Mouse (Mus musculus): ENCODE results near the gene Fbxo46.
"Not testable (repeated sequence)": the region's sequence is repeated elsewhere in the genome, so short reads cannot be mapped to it uniquely, and the experiment has no call there.

Fbxo46 gene

DNA sequence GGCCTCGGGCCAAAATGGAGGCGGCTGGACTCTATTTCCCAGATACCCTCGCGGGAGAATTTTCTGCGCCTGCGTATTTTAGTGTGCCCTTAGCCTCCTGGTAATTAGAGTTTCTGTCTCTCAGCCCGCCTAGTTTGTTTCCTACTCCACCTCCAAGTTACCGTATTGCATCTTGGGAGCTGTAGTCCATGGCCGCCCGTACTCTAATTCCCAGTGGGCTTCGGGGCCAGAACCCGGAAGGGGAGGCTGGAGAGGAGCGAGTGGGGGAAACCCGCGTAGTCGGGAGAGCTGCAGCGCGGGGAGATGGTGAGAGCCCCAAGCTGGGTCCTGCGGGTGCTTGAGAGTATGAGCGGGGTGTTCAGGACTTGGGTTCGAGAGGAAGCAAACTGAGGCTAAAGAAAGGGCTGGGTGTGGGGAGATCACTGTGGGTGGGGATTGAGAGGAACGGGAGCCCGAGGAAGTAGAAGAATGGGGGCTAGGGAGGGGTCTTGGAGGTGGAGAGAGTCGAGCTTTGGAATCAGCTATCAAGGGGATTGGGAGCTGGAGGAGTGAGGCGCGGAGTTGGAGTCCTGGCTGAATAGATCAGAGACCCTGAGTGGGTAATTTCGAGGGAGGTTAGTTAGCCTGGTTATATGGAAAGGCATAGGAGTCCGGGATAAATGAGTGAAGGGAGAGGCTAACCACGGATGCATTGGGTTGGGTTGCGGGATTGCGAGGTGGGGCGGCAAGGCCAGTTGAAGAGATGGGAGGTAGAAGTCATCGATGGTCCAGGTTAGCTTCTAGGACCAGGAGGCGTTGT lies at the start of gene Fbxo46:
TSS of gene Fbxo46 (plus strand) at position 229 of the 799 bp plus-strand sequence.
- peak; percentile 93 to 97 for DNase-seq

DNA sequence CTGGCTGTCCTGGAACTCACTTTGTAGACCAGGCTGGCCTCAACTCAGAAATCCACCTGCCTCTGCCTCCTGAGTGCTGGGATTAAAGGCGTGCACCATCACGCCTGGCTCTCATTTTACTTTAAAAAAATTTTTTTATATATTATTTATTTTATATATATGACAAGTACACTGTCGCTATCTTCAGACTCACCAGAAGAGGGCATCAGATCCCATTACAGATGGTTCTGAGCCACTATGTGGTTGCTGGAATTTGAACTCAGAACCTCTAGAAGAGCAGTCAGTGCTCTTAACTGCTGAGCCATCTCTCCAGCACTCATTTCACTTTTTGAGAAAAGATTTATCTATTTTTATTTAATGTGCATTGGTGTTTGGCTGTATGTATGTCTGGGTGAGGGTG lies 48.6 kb upstream of the Fbxo46 start:
- not testable (repeated sequence) for DNase-seq

DNA sequence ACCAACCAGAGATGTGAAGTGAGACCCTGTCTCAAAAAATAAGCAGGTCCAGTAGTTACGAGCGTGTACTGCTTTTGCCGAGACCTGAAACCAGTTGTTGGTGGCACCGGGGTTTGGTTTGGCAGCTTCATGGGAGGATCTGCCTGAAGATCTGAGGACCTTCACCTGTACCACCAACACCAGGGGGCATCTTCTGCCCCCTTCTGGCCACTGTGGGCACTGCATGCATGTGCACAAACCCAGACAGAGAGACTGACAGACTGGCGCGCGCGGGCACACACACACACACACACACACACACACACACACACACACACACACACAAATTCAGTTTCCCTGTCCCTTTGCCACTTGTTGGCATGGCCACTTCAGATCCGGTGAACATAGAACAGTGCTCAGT lies 46.2 kb upstream of the Fbxo46 start:
- peak; percentile 43 to 79 for DNase-seq

DNA sequence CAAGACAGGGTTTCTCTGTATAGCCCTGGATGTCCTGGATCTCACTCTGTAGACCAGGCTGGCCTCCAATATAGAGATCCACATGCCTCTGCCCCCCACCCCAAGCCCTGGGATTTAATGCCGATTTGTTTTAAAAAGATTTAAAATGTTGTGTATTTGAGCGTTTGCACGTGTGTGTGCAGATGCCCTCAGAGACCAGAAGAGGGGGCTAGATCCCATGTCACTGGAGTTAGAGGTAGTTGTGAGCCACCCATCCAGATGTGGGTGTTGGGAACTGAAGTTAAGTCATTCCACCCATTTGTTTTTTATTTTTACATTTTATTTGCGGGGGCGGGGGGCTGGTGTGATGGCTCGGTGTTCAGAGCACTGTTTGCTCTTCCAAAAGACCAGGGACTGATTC lies 45.2 kb upstream of the Fbxo46 start:
- DNase-seq: no peak

DNA sequence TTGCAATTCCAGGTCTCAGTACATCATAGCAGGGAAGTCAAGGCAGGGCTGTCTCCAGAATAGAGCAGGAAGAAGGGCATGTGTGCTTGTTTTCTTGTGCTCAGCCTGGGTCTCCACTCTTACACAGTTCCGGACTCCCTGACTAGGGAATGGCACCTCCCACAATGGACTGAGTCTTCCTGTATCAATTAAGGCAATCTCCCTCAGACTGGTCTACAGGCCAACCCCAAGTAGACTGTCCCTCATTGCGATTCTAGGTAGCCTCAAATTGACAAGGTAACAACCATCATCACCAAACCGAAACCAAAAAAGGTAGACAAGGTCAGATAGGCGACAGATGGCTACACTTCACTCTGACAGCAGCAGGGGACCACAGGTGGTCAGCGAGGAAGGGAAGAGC lies 44.4 kb upstream of the Fbxo46 start:
- DNase-seq: no peak

DNA sequence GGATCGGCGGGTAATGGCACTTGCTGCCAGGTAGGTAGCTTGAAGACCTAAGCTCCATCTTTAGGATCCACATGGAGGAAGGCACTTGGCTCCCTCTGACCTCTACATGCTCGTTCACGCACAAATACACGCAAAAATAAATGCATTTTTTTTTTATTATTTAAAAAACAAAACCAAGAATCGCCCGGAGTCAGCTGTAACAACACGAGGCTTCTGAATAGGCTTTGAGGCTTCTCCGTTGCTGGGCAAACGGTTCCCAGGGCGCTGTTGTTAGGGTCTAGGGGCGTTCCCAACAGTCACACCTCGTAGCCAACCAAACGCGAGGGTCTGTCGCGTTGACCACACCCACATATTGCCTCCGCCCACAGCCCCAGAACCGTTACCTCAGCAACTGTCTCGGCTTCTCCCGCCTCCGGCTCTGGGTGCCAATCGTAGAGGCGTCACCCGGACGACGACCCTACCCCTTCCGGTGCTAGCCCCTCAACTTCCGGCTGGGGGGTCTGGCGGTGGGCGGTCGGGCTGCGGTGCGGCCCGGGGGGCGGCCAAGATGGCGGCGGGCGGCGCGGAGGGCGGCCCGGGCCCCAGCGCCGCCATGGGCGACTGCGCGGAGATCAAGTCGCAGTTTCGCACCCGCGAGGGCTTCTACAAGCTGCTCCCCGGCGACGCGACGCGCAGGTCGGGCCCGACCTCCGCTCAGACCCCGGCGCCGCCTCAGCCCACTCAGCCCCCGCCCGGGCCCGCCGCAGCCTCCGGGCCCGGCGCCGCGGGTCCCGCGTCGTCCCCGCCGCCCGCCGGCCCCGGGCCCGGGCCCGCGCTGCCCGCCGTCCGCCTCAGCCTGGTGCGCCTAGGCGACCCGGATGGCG lies 43.7 kb upstream of the Fbxo46 start, which contains the start of gene Dmwd:
TSS of gene Dmwd (plus strand) at position 505 of the 863 bp plus-strand sequence.
- DNase-seq: peak; percentile 96 to 98

DNA sequence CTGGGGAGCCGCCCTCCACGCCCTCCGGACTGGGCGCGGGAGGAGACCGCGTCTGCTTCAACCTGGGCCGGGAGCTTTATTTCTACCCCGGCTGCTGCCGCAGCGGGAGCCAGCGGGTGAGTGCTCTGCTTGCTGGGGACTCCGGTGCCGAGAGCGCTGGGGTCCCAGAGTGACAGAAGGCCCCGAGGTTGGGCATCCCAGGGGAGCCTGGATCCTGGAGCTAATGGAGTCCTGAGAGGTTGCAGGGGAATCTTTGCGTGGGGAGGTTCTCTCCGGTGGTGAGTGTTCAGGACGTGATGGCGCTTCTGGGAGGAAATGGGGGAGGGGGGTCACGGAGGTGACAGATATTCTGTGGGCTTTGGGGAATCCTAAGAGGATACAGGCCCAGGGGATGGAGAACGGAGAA lies 43.1 kb upstream of the Fbxo46 start:
- DNase-seq: no peak

DNA sequence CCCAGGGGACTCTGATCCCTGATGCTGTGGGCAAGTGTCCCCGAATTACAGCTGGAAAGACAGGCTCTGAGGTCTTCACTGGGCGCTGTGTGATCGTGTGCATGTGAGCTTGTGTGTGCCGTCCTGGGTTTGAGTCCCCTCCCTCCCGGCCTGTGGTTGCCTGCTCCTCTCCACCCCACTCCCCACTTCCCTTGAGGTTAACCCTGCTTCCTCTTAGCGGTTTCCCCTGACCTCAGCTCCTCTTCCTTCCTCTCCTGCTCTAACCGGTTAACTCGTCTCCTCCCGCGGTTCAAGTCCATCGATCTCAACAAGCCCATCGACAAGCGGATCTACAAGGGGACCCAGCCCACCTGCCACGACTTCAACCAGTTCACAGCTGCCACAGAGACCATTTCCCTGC lies 41.9 kb upstream of the Fbxo46 start:
- no peak for DNase-seq

DNA sequence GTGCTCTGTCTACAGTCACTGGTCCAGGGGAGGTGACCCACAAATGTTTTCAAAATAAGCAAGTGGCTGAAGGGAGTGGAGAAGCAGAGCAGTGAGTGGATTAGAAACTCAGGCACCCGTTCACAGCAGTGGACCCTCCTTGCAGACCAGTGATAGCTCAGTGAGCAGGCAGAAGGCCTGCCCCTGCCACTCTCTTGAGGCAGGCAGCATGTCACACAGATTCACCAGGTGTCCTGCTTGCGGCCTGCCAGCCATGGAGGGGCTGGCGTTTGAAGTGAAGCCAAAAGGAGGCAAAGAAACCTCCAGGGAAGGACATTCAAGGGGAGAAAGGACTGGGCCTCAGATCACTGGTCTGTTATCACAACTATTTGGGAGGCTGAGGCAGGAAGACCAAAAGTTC lies 40.9 kb upstream of the Fbxo46 start:
- no peak for DNase-seq

DNA sequence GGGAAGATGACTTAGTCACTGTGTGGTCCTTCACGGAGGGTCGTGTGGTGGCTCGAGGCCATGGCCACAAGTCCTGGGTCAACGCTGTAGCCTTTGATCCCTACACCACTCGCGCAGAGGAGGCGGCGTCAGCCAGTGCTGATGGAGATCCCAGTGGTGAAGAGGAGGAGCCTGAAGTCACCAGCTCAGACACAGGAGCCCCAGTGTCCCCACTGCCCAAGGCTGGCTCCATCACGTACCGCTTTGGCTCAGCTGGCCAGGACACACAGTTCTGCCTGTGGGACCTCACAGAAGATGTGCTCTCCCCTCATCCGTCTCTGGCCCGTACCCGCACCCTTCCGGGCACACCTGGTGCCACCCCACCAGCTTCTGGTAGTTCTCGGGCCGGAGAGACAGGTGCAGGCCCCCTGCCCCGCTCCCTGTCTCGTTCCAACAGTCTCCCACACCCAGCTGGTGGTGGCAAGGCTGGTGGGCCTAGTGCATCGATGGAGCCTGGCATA lies 39.2 kb upstream of the Fbxo46 start:
- DNase-seq: no peak

DNA sequence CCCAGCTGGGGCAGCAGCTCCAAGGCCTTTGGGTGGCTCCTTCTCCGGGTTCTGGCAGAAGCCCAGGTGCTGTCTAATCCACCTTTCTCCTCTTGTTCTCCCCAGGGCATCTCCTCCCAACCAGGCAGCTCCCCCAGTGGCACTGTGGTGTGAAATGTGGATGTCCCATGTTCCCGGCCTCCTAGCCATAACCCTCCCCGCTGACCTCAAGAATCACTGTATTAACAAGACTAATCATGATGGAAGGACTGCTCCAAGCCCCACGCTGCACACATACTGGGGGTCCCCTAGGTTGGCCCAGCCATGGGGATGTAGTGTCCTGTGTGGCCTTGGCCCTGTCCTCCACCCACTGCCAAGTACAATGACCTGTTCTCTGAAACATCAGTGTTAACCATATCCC lies 37.5 kb upstream of the Fbxo46 start:
- no peak for DNase-seq

DNA sequence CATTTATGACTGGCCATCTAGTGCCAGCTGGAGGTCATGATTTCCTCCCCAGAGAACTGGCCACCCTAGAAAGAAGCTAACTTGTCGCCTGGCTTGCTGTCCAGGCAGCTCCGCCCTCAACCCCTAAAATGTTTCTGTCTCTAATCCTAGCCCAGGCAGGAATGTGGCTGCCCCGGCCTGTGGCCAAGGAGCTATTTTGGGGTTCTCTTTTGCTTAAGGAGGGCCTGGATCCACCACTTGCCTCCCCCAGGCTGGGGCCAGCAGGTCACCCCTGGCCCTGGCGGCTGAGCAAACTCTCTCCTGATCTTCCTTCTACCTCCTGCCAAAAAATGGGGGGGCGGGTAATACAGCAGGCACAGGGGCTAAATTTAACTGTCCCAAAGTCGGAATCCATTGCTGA lies 36.6 kb upstream of the Fbxo46 start:
- DNase-seq: peak; percentile 27 to 52

DNA sequence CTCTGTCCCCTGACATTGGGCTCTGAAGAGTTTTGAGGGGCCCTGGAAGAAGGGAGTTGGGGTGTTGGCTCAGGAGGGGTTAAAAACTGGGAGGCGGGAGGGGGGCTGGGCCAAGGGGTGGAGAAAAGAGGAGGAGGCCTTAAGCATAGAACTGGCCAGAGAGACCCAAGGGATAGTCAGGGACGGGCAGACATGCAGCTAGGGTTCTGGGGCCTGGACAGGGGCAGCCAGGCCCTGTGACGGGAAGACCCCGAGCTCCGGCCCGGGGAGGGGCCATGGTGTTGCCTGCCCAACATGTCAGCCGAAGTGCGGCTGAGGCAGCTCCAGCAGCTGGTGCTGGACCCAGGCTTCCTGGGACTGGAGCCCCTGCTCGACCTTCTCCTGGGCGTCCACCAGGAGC lies 36.0 kb upstream of the Fbxo46 start, which contains the start of gene Dmpk:
TSS of gene Dmpk (plus strand) at position 149 of the 400 bp plus-strand sequence.
- peak in 1 of 2 experiments; percentile 43 for DNase-seq

DNA sequence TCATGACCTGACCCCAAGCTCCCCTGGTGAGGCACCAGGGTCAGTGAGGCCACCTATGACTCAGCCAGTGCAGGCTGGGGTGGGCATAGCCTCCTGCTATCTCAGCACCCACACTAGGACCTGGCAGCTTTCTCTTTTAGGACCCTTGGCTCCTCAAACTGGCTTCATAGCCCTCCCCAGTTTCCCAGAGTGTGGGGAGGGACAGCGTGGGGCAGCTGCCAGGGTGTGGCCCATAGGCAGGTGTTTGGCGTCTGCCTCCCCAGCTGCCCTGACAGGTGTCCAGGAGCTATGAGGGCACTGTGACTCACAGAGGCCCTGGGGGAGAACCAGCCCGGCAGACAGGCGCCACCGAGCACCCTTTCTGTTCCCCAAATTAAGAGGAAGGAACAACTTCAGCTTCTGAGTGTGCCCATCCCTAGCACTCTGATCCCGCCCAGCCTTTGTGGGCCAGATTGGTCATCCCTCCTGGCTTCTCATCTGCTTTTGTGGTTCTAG lies 35.3 kb upstream of the Fbxo46 start:
- DNase-seq: no peak

DNA sequence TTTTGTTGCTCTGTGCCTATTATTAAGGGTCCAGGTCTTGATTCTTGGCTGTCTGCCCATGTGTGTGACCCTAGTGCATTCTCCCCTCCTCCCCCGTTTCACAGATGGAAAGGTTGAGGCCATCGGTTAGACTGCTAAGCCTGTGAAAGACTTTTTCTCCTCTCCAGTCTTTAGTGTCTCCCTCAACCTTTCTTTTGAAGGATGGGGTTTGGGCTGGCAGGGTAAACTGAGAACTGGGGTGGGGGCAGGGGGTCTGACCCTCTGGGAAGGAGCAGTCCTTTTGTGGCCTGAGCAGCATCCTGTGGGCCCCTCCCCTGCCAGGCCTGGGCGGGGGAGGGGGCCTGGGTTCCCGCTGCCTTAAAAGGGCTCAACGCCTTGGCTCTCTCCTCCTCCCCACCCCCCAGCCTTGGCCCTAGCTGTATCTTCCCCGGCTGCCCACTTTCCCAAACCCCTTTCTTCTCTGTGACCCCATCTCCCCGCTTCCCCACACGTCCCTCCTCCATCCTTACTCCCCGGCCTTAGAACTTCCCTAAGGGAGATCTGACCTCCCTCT lies 34.7 kb upstream of the Fbxo46 start:
- DNase-seq: no peak

DNA sequence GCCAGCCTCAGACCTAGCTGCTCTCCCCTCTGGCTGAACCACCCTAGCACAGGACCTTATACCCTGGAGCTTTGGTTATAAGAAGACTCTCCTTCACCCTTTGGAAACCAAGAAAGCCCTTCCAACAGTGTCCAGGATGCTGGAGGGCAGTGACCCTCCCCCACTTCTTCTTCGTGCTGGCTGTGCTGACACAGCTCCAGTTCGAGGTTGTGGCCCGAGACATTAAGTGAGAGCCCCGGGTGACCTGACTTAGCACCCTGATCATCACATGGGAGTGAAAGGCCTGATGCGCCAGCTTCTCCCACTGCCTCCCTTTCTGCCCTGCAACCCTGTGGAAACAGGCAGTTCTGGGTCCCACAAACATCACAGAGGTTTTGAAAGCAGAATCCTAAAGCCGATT lies 34.2 kb upstream of the Fbxo46 start:
- peak; percentile 37 to 38 for DNase-seq

DNA sequence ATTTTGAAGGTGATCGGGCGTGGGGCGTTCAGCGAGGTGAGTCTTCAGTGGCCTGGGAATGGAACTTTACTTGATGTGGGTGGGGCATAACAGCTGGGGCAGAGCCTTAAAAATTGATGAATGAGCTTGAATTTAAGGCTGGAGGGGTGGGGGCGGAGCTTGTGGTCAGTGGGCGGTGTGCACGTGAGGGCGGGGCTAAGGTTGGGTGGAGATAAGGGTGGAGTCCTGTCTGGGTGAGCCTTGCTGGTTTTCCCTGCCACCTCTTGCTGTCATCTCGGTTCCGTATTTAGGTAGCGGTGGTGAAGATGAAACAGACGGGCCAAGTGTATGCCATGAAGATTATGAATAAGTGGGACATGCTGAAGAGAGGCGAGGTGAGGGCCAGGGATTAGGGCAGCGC lies 33.6 kb upstream of the Fbxo46 start:
- DNase-seq: peak; percentile 54 to 80

DNA sequence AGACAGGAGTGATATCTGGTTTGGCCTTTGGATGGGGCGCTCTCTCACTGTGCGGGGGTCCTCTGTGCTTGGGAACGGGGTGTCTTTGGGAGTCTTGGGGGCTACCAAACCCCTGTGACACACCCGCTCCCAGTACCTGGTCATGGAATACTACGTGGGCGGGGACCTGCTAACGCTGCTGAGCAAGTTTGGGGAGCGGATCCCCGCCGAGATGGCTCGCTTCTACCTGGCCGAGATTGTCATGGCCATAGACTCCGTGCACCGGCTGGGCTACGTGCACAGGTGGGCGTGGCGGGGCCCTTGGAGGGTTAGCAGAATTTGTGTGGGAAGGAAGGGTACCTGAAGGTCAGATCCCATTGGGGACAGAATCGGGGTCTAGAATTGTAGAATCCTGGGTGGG lies 32.9 kb upstream of the Fbxo46 start:
- DNase-seq: no peak

DNA sequence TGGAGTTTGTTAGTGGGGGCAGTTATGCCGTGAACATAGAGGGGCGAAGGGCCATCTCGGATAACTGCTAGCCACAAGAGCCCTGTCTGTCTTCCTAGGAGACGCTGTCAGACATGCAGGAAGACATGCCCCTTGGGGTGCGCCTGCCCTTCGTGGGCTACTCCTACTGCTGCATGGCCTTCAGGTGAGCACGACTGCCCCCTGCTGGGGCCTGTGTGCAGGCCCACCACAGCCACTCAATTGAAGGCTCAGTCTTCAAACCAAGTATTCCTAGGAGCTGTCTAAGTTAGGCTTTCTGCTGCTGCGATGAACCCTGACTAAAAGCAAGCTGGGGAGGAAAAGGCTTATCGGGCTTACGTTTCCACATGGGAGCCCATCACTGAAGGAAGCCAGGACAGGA lies 30.8 kb upstream of the Fbxo46 start:
- peak; percentile 66 to 90 for DNase-seq

DNA sequence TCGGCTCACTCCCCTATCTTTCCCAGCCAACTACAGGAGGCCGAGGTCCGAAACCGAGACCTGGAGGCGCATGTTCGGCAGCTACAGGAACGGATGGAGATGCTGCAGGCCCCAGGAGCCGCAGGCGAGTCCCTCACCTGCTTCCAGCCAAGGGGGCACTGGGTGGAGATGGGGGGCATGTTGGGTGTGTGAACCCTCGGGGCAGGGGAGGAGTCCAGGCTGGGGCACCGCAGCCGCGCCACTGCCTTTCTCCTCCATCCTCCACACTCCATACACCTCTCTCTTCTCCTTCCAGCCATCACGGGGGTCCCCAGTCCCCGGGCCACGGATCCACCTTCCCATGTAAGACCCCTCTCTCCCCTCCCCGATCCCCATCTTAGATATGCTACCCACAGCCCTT lies 27.7 kb upstream of the Fbxo46 start:
- DNase-seq: no peak

DNA sequence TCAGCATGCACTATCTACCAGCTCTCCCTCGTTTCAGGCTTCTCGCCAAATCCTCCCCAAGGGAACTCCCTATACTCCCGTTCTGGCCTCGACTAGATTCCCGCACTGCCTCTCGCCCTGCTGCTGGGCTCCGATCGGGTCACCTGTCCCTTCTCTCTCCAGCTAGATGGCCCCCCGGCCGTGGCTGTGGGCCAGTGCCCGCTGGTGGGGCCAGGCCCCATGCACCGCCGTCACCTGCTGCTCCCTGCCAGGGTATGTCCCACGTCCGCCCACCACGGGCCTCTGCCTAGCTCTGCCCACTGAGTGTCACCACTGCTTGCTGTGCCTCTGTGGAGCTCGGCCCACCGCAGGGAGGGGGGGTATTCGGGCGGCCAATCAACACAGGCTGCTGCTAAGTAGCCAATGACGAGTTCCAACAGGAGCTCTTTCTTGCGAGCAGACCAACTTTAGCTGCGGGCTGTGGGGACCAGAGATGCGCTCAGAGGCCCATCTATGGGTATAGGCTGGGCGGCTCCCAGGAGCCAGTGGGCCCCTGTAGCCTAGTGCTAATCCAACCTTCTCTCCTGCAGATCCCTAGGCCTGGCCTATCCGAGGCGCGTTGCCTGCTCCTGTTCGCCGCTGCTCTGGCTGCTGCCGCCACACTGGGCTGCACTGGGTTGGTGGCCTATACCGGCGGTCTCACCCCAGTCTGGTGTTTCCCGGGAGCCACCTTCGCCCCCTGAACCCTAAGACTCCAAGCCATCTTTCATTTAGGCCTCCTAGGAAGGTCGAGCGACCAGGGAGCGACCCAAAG lies 27.1 kb upstream of the Fbxo46 start:
- DNase-seq: peak; percentile 62 to 70

DNA sequence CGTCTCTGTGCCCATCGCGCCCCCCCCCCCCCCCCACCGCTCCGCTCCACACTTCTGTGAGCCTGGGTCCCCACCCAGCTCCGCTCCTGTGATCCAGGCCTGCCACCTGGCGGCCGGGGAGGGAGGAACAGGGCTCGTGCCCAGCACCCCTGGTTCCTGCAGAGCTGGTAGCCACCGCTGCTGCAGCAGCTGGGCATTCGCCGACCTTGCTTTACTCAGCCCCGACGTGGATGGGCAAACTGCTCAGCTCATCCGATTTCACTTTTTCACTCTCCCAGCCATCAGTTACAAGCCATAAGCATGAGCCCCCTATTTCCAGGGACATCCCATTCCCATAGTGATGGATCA lies 26.5 kb upstream of the Fbxo46 start:
- peak; percentile 88 to 94 for DNase-seq

Measured in kidney, postnatal 36 days (tissue).